Mouse (Mus musculus) limb, embryonic 11.5 days (tissue): ENCODE results near the gene 2310022B05Rik. TPM values are rescaled to one million over a fixed set of nuclear protein-coding genes. Genes with fewer than 3 reads are reported as not detected.

ENCODE experiments used
- ATAC-seq: fragments of 200-750 bp; cut with Nextera tagmentation; 2 replicates; pipeline ENCODE4 v1.8.0; 2017; ENCODE audit warnings: low read depth; ENCODE audit not compliant: insufficient number of reproducible peaks, low FRiP score, low TSS enrichment
- DNase-seq: peaks from one replicate; pipeline ENCODE4 v3.0.0-alpha.2; 2015; ENCODE audit warnings: low spot score
- H3K27ac ChIP-seq: fragments of 300-500 bp; sonication (generic); replicated peaks from 2 replicates; pipeline ENCODE4 v1.5.1; 2014; ENCODE audit warnings: low read depth, mild to moderate bottlenecking, low read length
- H3K27me3 ChIP-seq: fragments of 300-500 bp; sonication (generic); 2 replicates; pipeline ENCODE4 v1.6.1; 2014; ENCODE audit warnings: mild to moderate bottlenecking, low read length, mixed read lengths; ENCODE audit not compliant: control insufficient read depth, insufficient read depth
- H3K36me3 ChIP-seq: fragments of 300-500 bp; sonication (generic); 2 replicates; pipeline ENCODE4 v1.6.1; 2014; ENCODE audit warnings: mild to moderate bottlenecking, low read length, moderate library complexity, mixed read lengths; ENCODE audit not compliant: control insufficient read depth, insufficient read depth
- H3K4me1 ChIP-seq: fragments of 300-500 bp; sonication (generic); 2 replicates; pipeline ENCODE4 v1.6.1; 2014; ENCODE audit warnings: low read length, mixed read lengths; ENCODE audit not compliant: control insufficient read depth, insufficient read depth
- H3K4me2 ChIP-seq: fragments of 300-500 bp; sonication (generic); 2 replicates; pipeline ENCODE4 v1.6.1; 2014; ENCODE audit warnings: low read depth, mild to moderate bottlenecking, moderate library complexity; ENCODE audit not compliant: severe bottlenecking
- H3K4me3 ChIP-seq: fragments of 300-500 bp; sonication (generic); 2 replicates; pipeline ENCODE4 v1.5.1; 2014; ENCODE audit warnings: low read depth, low read length
- H3K9ac ChIP-seq: fragments of 300-500 bp; sonication (generic); 2 replicates; pipeline ENCODE4 v1.6.1; 2014; ENCODE audit warnings: mild to moderate bottlenecking, low read length
- H3K9me3 ChIP-seq: fragments of 300-500 bp; sonication (generic); 2 replicates; pipeline ENCODE4 v1.6.1; 2016; ENCODE audit warnings: low read length; ENCODE audit not compliant: control insufficient read depth
- WGBS: fragments of 180-500 bp; shearing (Covaris S2); extraction: QIAGEN DNeasy Blood & Tissue Kit; methylation state at CpG from one replicate; pipeline ENCODE4 v1.1.7; 2014; 5-methylcytosine and 5-hydroxymethylcytosine counted together
- polyA plus RNA-seq: library from polyadenylated mRNA; unstranded; fragments of >200 nt; fragmentation: Nextera tagmentation; extraction: Ambion mirVana; gene quantifications from 2 replicates; pipeline ENCODE4 v1.2.1, GENCODE M21; 2014

The 2310022B05Rik gene
- polyA plus RNA-seq = 28.2 and 30.4 TPM in 2 replicates

GRCm38 (mm10) chr8:124663112-124663873 lies at the start of gene 2310022B05Rik:
Gene 2310022B05Rik (minus strand): TSS chr8:124663369.
- peak within 1 kb of the TSS; percentile 57 for H3K4me2 ChIP-seq
- H3K36me3 ChIP-seq = no peaks in the 10 kb centered on the region
- ATAC-seq = peak; percentile 94
- H3K27ac ChIP-seq = peak within 1 kb of the TSS; percentile 57
- no peaks in the 10 kb centered on the region for H3K9me3 ChIP-seq
- peak; percentile 94 for DNase-seq
- peak within 1 kb of the TSS; percentile 66 for H3K4me3 ChIP-seq
- H3K4me1 ChIP-seq = peaks cover 18% of the 10 kb centered on the region
- H3K27me3 ChIP-seq = no peaks in the 10 kb centered on the region
- WGBS = 2% methylated on average over 66 of the region's 69 CpGs
- peak within 1 kb of the TSS; percentile 72 for H3K9ac ChIP-seq

GRCm38 (mm10) chr8:124705823-124706222 lies 42.7 kb upstream of the 2310022B05Rik start:
- Histone ChIP-seq H3K4me2 (no peak overlapping the region), H3K36me3 (peaks cover 2% of the 10 kb centered on the region; the same call in 1 of the 2 replicates), H3K9ac (no peak overlapping the region), H3K4me1 (no peaks in the 10 kb centered on the region), H3K27me3 (no peaks in the 10 kb centered on the region), H3K27ac (no peak overlapping the region), H3K4me3 (no peak overlapping the region), H3K9me3 (no peaks in the 10 kb centered on the region)
- DNase-seq = no peak
- no peak for ATAC-seq
- 94% methylated on average over 8 of the region's 8 CpGs for WGBS

GRCm38 (mm10) chr8:124704376-124704775 lies 41.2 kb upstream of the 2310022B05Rik start:
- WGBS = 91% methylated on average over 4 of the region's 4 CpGs
- Histone ChIP-seq H3K9ac (no peak overlapping the region), H3K27me3 (no peaks in the 10 kb centered on the region), H3K4me3 (no peak overlapping the region), H3K4me1 (no peaks in the 10 kb centered on the region), H3K27ac (no peak overlapping the region), H3K9me3 (no peaks in the 10 kb centered on the region), H3K36me3 (no peaks in the 10 kb centered on the region; the same call in 1 of the 2 replicates), H3K4me2 (no peak overlapping the region)
- DNase-seq (no peak), ATAC-seq (no peak)

GRCm38 (mm10) chr8:124703526-124703925 lies 40.4 kb upstream of the 2310022B05Rik start:
- WGBS = 72% methylated on average over 4 of the region's 4 CpGs
- Histone ChIP-seq H3K27ac (no peak overlapping the region), H3K4me2 (no peak overlapping the region), H3K4me1 (no peaks in the 10 kb centered on the region), H3K36me3 (no peaks in the 10 kb centered on the region; the same call in 1 of the 2 replicates), H3K4me3 (no peak overlapping the region), H3K27me3 (no peaks in the 10 kb centered on the region), H3K9me3 (no peaks in the 10 kb centered on the region), H3K9ac (no peak overlapping the region)
- DNase-seq (no peak), ATAC-seq (no peak)

- no peaks in the 10 kb centered on the region for H3K4me1 ChIP-seq
- no peaks in the 10 kb centered on the region for H3K27me3 ChIP-seq
- H3K36me3 ChIP-seq = no peaks in the 10 kb centered on the region; the same call in 1 of the 2 replicates
- no peak overlapping the region for H3K4me3 ChIP-seq
- no peak overlapping the region for H3K27ac ChIP-seq
- DNase-seq = no peak
- no peak for ATAC-seq
- H3K4me2 ChIP-seq = no peak overlapping the region
- no peaks in the 10 kb centered on the region for H3K9me3 ChIP-seq
- no peak overlapping the region for H3K9ac ChIP-seq
- 91% methylated on average over 3 of the region's 3 CpGs for WGBS
Observed at GRCm38 (mm10) chr8:124702183-124702582, 39.0 kb upstream of the 2310022B05Rik start.

- DNase-seq (no peak), ATAC-seq (no peak)
- H3K4me3 ChIP-seq = no peak overlapping the region
- no peaks in the 10 kb centered on the region for H3K9me3 ChIP-seq
- no peaks in the 10 kb centered on the region for H3K27me3 ChIP-seq
- no peak overlapping the region for H3K4me2 ChIP-seq
- 89% methylated on average over 9 of the region's 9 CpGs for WGBS
- H3K36me3 ChIP-seq = no peaks in the 10 kb centered on the region; the same call in 1 of the 2 replicates
- H3K4me1 ChIP-seq = no peaks in the 10 kb centered on the region
- no peak overlapping the region for H3K27ac ChIP-seq
- no peak overlapping the region for H3K9ac ChIP-seq
Observed at GRCm38 (mm10) chr8:124701023-124701422, 37.9 kb upstream of the 2310022B05Rik start.

GRCm38 (mm10) chr8:124700271-124700670 lies 37.1 kb upstream of the 2310022B05Rik start:
- H3K27ac ChIP-seq = no peak overlapping the region
- DNase-seq = no peak
- H3K4me1 ChIP-seq = no peaks in the 10 kb centered on the region
- no peak for ATAC-seq
- no peaks in the 10 kb centered on the region for H3K9me3 ChIP-seq
- H3K4me3 ChIP-seq = no peak overlapping the region
- no peaks in the 10 kb centered on the region for H3K27me3 ChIP-seq
- H3K36me3 ChIP-seq = no peaks in the 10 kb centered on the region; the same call in 1 of the 2 replicates
- WGBS = 91% methylated on average over 5 of the region's 5 CpGs
- no peak overlapping the region for H3K9ac ChIP-seq
- H3K4me2 ChIP-seq = no peak overlapping the region

- 91% methylated on average over 22 of the region's 22 CpGs for WGBS
- Histone ChIP-seq H3K27me3 (no peaks in the 10 kb centered on the region), H3K4me1 (no peaks in the 10 kb centered on the region), H3K4me2 (no peak overlapping the region), H3K27ac (no peak overlapping the region), H3K36me3 (peaks cover 2% of the 10 kb centered on the region; the same call in 1 of the 2 replicates), H3K9ac (no peak overlapping the region), H3K4me3 (no peak overlapping the region), H3K9me3 (no peaks in the 10 kb centered on the region)
- DNase-seq = no peak
- ATAC-seq = no peak
Observed at GRCm38 (mm10) chr8:124695424-124696100, 32.4 kb upstream of the 2310022B05Rik start.
